Mouse (Mus musculus) lung, postnatal 0 days (tissue): ENCODE measurements around the gene March9.

Source experiments
- CTCF ChIP-seq: IDR thresholded peaks from 2 replicates; pipeline ENCODE4 v1.5.1; 2016; ENCODE audit warnings: antibody characterized with exemption, mild to moderate bottlenecking
- EP300 ChIP-seq: IDR thresholded peaks from 2 replicates; pipeline ENCODE4 v1.6.1; 2016; ENCODE audit warnings: antibody characterized with exemption, mild to moderate bottlenecking, control low read depth

- TF ChIP-seq EP300 (no peak), CTCF (no peak)
Measured at GRCm38 (mm10) chr10:127107563-127108261, 47.7 kb upstream of the March9 start.
